Mouse (Mus musculus) thymus, postnatal 0 days (tissue): Measurements from ENCODE around the gene Rdh9. TPM values are rescaled to one million over a fixed set of nuclear protein-coding genes. Genes with fewer than 3 reads are reported as not detected.

ENCODE experiments used
- DNase-seq: peaks from one replicate; pipeline ENCODE4 v3.0.0-alpha.2; 2015; ENCODE audit warnings: low spot score
- polyA plus RNA-seq: library from polyadenylated mRNA; unstranded; fragments of >200 nt; fragmentation: Nextera tagmentation; extraction: Ambion mirVana; gene quantifications from 2 replicates; pipeline ENCODE4 v1.2.1, GENCODE M21; 2015

The Rdh9 gene
- polyA plus RNA-seq: not detected in 2 replicates

GRCm38 (mm10) chr10:127776011-127776410 is at the start of gene Rdh9:
TSS of gene Rdh9 (plus strand) at chr10:127776386.
- DNase-seq: no peak

- DNase-seq: no peak
These were observed 47.7 kb upstream of the Rdh9 start for GRCm38 (mm10) chr10:127728437-127728836.

- DNase-seq: no peak
These were observed 45.8 kb upstream of the Rdh9 start for GRCm38 (mm10) chr10:127730285-127730932.

DNA sequence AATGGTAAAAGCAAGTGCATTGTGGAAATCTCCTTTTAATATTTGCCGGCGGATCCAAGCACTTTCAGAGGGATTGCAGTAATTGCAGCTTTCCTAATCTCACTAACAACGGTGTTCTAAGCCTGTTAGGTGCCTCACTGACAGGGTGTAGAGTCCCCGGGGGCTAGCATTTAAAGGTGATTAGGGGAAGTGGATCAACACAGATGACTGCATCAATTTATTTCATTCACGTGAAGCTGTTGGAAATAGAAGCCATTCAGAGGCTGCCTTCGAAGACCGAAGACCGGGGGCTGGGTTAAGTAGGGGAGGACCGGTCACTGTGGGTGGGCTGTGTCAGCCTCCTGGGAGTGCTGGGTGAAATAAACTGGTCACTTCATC is 45.3 kb upstream of the Rdh9 start:
- no peak for DNase-seq

- DNase-seq: no peak
These were observed 44.8 kb upstream of the Rdh9 start for GRCm38 (mm10) chr10:127731397-127731796.

GRCm38 (mm10) chr10:127734434-127734833 is 41.8 kb upstream of the Rdh9 start:
- DNase-seq: peak; percentile 15

GRCm38 (mm10) chr10:127736266-127736665 is 39.9 kb upstream of the Rdh9 start:
- peak; percentile 7 for DNase-seq

DNA sequence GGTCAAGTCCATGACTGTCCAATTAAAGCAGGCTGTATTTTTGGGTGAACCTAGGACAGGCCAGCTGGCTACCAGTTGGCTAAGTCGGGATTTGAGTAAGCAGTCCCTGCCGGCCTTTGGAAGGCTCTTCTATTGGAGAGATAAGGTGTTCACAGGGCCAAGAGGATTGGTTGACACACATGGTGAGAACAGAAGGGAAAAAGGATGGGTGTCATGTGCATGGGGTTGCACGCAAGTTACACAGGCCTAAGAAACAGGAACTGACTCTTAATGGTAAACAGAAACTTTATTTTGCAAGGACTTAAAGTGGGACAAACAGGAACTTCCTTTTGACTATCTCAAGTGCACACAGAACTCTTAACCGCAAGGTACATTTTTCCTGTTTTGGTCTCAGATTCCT is 39.3 kb upstream of the Rdh9 start:
- DNase-seq: no peak

- DNase-seq: no peak
These were observed 38.6 kb upstream of the Rdh9 start for GRCm38 (mm10) chr10:127737552-127737951.

GRCm38 (mm10) chr10:127738151-127738882 is 37.9 kb upstream of the Rdh9 start:
- DNase-seq: peak; percentile 37

- peak; percentile 79 for DNase-seq
These were observed 37.0 kb upstream of the Rdh9 start, which contains the start of gene Zbtb39 for GRCm38 (mm10) chr10:127739083-127739660. TSS of gene Zbtb39 (plus strand) at chr10:127739538.

DNA sequence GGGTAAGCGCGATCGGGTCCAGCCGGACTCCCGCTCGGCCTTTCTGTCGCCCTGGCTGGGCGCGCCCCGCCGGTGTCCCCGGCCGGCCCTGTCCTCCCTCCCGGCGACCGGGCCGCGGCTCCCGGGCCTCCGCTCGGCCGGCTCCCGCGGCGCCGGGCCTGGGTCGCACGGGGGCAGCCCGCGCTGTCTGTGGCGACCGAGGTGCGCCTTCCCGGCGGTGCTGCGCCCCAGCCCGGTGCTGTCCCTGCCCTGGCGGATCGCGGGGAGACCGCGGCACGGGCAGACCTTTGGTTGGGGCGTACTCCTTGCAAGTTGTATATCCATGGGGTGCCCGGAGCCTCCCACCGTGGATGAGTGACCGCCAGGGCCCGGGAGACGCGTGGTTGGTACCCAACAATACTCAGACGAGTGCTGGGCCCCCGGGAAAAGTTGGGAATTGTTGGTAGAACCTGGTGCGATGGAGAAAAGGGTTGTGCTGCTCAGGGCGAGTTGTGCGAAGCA is 36.5 kb upstream of the Rdh9 start:
- peak; percentile 30 for DNase-seq

- peak; percentile 53 for DNase-seq
These were observed 31.5 kb upstream of the Rdh9 start for GRCm38 (mm10) chr10:127744661-127745060.

- DNase-seq: no peak
These were observed 30.3 kb upstream of the Rdh9 start for GRCm38 (mm10) chr10:127745886-127746285.

DNA sequence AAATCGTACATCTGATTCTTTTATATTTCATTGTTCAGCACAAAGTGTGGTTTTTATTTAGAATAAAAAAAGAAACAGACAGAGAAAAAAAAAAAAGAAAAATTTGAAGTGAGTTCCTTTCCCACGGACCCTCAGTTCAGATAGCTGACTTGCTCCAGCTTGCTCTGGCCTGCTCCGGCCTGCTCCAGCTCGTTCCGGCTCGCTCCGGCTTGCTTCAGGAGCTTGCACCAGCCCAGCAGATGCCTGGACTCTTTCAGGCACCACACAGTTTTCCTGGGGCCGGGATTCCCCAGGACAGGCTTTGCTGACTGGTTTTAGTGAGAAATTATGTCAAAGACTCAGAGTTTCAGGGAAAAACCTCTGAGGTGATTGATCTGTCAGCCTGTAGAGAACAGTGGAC is 28.9 kb upstream of the Rdh9 start:
- DNase-seq: no peak

GRCm38 (mm10) chr10:127748847-127749612 is 27.2 kb upstream of the Rdh9 start:
- DNase-seq: no peak

GRCm38 (mm10) chr10:127750136-127750777 is 25.9 kb upstream of the Rdh9 start:
- DNase-seq: no peak

- DNase-seq: no peak
These were observed 24.6 kb upstream of the Rdh9 start, which contains the start of gene Gpr182 for GRCm38 (mm10) chr10:127751548-127751947. TSS of gene Gpr182 (minus strand) at chr10:127751732.

DNA sequence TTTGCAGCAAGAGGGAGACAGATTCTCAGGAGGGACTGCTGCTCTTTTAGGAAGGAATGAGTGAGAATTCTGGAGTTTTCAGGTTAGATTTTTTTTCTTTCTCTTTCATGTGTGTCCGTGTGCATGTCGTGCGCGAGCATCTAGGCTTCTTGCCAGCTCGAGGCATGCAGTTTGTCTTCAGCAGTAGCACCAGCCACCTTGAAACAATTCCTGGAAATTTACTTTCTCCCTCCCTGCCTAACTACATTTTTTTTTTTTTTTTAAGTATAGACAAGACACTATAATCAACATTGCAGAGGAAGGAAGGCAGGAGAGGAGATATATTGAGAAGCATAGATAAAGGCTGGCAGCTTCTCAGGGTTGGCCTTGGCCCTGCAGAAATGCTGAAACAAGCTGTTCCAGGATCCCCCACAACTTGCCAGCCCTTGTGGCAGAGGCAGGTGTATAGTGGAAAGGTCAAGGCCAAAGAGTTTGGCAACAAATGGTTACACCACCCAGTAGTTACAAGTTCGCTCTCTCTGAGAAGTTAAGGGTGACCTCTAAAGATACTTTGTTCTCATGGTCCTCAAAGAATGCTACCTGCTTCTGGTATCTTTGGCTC is 21.5 kb upstream of the Rdh9 start:
- no peak for DNase-seq

GRCm38 (mm10) chr10:127755246-127755645 is 20.9 kb upstream of the Rdh9 start:
- DNase-seq: no peak
